Mouse (Mus musculus) kidney, adult 11 months (tissue): ENCODE results near the gene Klk9.

Experiments
- DNase-seq: peaks from one replicate; pipeline ENCODE4 v3.0.0; 2022

Gene Klk9

DNA sequence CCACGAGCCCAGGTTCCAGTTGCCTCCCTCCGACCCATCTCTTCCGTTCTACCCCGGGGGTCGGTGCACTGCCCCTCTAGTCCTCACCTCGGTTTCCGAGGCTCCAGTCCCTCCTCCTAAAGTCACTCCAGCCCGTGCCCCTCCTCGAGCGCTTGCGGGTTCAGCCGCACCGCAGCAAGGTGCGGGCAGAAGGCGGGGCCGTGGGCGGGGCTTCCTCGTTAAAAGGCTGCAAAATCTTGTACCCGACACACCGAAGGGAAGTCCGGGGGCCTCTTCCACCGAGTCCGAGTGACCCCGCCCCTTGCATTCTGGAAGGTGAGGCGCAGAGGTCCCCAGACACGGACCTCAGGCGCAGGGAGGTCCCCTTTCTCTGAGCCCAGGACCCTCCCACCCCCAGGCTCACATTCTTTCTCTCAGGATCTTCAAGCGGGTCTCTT lies 5.7 kb downstream of the Klk9 start, which contains the start of gene Klk8:
TSS of gene Klk8 (plus strand) at position 245 of the 437 bp plus-strand sequence.
- peak; percentile 4 for DNase-seq

DNA sequence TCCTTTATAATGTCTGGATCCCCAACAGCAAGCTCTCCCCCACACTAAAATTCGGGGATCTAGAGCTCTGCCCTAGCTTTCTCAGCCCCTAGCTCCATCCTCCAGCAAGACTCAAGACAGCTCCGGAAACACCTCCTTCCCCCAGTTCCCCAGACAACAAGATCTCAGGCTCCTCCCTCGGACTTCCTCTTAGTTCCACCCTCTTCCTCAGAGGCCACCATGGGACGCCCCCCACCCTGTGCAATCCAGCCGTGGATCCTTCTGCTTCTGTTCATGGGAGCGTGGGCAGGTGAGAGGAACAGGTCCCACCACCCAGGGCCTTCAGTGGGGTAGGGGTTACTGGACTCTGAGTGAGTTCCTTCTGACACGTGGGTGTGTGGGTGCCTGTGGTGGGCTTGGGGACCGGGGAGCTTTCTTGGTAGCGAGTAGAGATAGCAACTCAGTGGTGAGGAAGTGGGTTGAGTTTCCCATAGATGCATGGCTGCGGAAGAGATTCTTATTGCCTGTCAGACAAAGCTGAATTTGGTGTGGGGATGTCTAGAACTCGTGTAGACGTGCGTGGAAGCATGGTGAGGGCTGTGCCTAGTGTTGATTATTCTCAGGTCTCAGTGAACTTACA lies 6.3 kb downstream of the Klk9 start:
- no peak for DNase-seq

DNA sequence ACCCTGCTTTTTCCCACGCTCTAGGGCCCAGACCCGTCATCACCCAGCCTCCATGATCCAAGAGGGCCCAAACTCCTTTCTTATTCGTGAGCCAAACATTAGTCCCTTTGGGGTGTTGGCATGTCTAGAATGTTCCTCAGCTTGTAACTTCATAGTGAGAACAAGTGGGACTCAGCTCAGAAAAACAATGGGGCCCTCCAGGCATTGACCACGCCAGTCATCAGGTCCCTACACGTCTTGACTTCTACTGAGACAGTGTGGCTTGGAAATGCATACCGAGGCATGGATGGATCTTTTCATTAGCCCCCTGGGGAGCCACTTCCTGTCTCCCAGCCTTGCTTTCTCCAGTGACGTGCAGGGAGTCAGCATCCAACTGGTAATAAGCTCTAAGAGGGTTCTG lies 8.2 kb downstream of the Klk9 start:
- DNase-seq, result no peak

DNA sequence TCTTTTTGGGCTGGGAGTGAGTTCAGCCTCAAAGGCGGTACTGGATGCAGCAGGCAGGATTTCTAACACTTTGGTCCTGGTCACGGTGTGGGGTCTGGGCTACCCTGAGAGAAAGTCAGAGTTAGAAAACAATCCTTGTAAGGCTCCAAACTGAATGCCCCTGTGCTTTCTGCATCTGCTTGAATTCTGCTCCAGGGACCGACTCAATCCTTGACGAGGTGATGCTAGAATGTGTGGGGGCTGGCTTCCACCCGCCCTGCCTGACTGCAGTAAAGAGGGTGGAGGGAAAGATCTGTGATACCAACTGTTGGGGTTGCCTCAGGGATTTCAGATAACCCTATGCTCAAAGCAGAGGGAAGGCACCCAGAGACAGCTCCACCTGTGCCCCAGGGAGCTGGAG lies 19.3 kb downstream of the Klk9 start, which contains the start of gene Klk7:
TSS of gene Klk7 (plus strand) at position 301 of the 400 bp plus-strand sequence.
- no peak for DNase-seq

DNA sequence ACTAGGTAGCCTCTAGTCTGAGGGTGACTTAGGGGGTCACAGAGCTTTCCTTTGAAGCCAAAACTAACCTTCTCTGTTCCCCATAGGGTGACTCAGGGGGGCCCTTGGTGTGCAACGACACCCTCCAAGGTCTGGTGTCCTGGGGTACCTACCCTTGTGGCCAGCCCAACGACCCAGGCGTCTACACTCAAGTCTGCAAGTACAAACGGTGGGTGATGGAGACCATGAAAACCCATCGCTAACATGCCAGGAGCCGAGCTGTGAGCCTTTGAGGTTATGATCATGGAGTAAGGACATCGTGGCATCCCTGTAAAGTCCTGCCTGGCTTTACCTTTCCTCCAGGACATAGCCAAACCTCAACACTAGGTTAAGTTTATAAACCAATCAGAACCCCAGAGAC lies 23.5 kb downstream of the Klk9 start:
- DNase-seq, result no peak

DNA sequence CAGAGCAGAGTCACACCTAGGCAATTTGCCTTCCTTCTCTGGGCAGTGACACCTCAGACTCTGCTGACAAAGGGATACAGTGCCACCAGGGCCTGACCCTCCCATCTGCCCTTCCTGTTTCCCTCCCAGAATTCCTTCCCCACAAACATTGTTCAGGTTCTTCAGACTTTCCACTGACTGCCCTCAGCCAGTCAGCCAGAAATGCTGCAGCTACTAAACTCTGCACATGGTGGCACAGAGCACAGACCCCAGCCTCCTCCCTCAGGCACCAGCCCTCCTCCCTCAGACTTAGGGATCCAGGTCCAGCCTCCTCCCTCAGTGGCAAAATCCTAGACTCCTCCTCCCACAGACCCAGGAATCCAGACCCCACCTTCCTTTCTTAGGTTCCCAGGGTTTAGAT lies 25.1 kb downstream of the Klk9 start:
- no peak for DNase-seq

DNA sequence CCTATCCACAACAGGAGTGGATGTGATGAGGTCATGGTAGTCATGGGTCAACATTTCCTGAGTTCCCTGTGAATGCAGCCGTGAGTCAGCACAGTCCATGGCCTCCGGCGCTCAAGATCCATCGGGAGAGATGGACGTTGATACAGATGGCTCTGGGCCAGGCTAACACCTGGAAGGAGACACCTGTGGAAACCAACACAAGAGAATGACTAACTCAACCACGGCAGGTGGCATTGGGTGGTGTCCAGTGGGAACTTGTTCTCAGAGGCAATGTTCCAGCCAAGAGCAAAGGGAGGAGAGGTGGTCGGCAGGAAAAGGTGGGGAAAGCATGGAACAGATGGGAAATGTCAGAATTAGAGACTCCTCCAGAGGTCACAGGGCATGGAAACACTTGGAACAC lies 29.9 kb downstream of the Klk9 start:
- no peak for DNase-seq

DNA sequence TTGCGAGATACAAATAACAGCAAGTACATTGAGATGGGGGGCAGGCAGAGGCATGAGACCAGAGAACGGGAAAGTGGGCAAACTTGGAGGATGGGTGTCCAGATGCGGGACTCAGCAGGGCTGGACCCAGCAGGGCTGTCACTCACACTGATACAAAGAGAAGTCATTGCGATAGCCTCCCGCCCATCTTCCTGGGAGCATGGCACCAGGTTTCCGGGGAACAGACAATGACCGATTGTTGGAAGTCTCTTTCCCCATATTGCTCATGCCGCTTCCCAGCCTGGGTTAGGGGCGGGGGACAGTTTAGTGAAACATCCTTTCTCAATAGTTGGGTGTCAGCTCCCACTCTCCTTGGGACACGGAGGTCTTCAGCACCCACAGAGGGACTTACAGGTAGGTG lies 32.5 kb downstream of the Klk9 start, which contains the start of gene Klk6:
TSS of gene Klk6 (plus strand) at position 301 of the 400 bp plus-strand sequence.
- DNase-seq, result no peak

- DNase-seq, result no peak
Measured at GRCm38 (mm10) chr7:43826056-43826455, 34.4 kb downstream of the Klk9 start.

GRCm38 (mm10) chr7:43827706-43828105 lies 36.0 kb downstream of the Klk9 start:
- DNase-seq, result no peak

- no peak for DNase-seq
Measured at GRCm38 (mm10) chr7:43829006-43829405, 37.3 kb downstream of the Klk9 start.

- DNase-seq, result no peak
Measured at GRCm38 (mm10) chr7:43841701-43842100, 50.0 kb downstream of the Klk9 start, which contains the start of gene Klk5. Gene Klk5 (plus strand): TSS chr7:43841971.

- DNase-seq, result no peak
Measured at GRCm38 (mm10) chr7:43843801-43844200, 52.1 kb downstream of the Klk9 start.
